Mouse (Mus musculus) forebrain, embryonic 14.5 days (tissue): Measurements from ENCODE around the gene Gm6169. TPM values are rescaled to one million over a fixed set of nuclear protein-coding genes. Genes with fewer than 3 reads are reported as not detected.
"Not testable (repeated sequence)": the region's sequence is repeated elsewhere in the genome, so short reads cannot be mapped to it uniquely, and the experiment has no call there.

Experiments
- ATAC-seq: fragments of 200-750 bp; cut with Nextera tagmentation; 2 replicates; pipeline ENCODE4 v1.8.0; 2017; ENCODE audit warnings: mild to moderate bottlenecking, moderate library complexity
- DNase-seq: peaks from one replicate; pipeline ENCODE4 v3.0.0-alpha.2; 2015; ENCODE audit warnings: low spot score
- H3K27ac ChIP-seq: fragments of 300-500 bp; sonication (generic); 2 replicates; pipeline ENCODE4 v1.5.1; 2014; ENCODE audit warnings: low read depth, mild to moderate bottlenecking, control low read depth, low read length, moderate library complexity
- H3K27me3 ChIP-seq: fragments of 300-500 bp; sonication (generic); replicated peaks from 2 replicates; pipeline ENCODE4 v1.6.1; 2014; ENCODE audit warnings: low read length, control low read depth, mixed read lengths; ENCODE audit not compliant: control insufficient read depth, insufficient read depth
- H3K36me3 ChIP-seq: fragments of 300-500 bp; sonication (generic); 2 replicates; pipeline ENCODE4 v1.6.1; 2014; ENCODE audit warnings: low read length, control low read depth; ENCODE audit not compliant: control insufficient read depth, insufficient read depth
- H3K4me1 ChIP-seq: fragments of 300-500 bp; sonication (generic); 2 replicates; pipeline ENCODE4 v1.6.1; 2014; ENCODE audit warnings: antibody characterized with exemption, low read length, control low read depth; ENCODE audit not compliant: control insufficient read depth, insufficient read depth
- H3K4me2 ChIP-seq: fragments of 300-500 bp; sonication (generic); 2 replicates; pipeline ENCODE4 v1.6.1; 2014; ENCODE audit warnings: mild to moderate bottlenecking, control low read depth, low read length
- H3K4me3 ChIP-seq: fragments of 300-500 bp; sonication (generic); 2 replicates; pipeline ENCODE4 v1.5.1; 2014; ENCODE audit warnings: low read depth, low read length, control low read depth
- H3K9ac ChIP-seq: fragments of 300-500 bp; sonication (generic); 2 replicates; pipeline ENCODE4 v1.6.1; 2014; ENCODE audit warnings: mild to moderate bottlenecking, low read length, control low read depth, moderate library complexity
- H3K9me3 ChIP-seq: fragments of 300-500 bp; sonication (generic); replicated peaks from 2 replicates; pipeline ENCODE4 v1.6.1; 2016; ENCODE audit warnings: low read length, control low read depth, mixed read lengths; ENCODE audit not compliant: control insufficient read depth
- WGBS: fragments of 180-500 bp; shearing (Covaris S2); extraction: QIAGEN DNeasy Blood & Tissue Kit; methylation state at CpG from one replicate; pipeline ENCODE4 v1.1.7; 2014; 5-methylcytosine and 5-hydroxymethylcytosine counted together
- polyA plus RNA-seq: library from polyadenylated mRNA; unstranded; fragments of >200 nt; fragmentation: Nextera tagmentation; extraction: Ambion mirVana; gene quantifications from 2 replicates; pipeline ENCODE4 v1.2.1, GENCODE M21; 2014

Gene Gm6169
- polyA plus RNA-seq, 1 experiment from 2014 or later: 1.6 TPM

- WGBS: 84% methylated on average over 4 of the region's 4 CpGs
- Histone ChIP-seq H3K9ac (no peak overlapping the region), H3K27ac (no peak overlapping the region), H3K4me3 (no peak overlapping the region), H3K9me3 (no peaks in the 10 kb centered on the region), H3K36me3 (peaks cover 16% of the 10 kb centered on the region; the same call in 1 of the 2 replicates), H3K4me1 (no peaks in the 10 kb centered on the region), H3K4me2 (no peak overlapping the region), H3K27me3 (no peaks in the 10 kb centered on the region)
- no peak for DNase-seq
- no peak for ATAC-seq
These were observed 10.0 kb upstream of the Gm6169 start for GRCm38 (mm10) chr13:97109046-97109445.

DNA sequence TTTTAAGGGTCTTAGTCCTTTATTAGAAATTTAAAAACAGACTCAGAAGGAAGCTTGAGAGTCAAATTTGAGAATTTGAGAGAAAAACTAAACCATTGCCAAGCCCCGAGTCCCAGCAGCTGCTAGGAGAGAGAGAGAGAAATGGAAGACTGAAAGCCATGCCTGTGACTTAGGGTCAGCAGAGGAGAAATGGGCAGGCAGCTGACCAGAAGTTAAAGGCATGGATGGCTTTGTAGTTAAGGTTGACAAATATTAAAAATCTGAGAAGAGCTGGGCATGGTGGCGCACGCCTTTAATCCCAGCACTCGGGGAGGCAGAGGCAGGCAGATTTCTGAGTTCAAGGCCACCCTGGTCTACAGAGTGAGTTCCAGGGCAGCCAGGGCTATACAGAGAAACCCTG lies 8.7 kb upstream of the Gm6169 start:
- WGBS: 98% methylated on average over 4 of the region's 4 CpGs
- H3K4me1 ChIP-seq, H3K4me2 ChIP-seq, DNase-seq, ATAC-seq, H3K36me3 ChIP-seq, H3K27me3 ChIP-seq, H3K9me3 ChIP-seq, H3K9ac ChIP-seq, H3K27ac ChIP-seq, H3K4me3 ChIP-seq: not testable (repeated sequence)

GRCm38 (mm10) chr13:97104996-97105395 lies 6.0 kb upstream of the Gm6169 start:
- whole genome bisulfite sequencing: 79% methylated on average over 7 of the region's 7 CpGs

GRCm38 (mm10) chr13:97095726-97096125 lies 3.3 kb downstream of the Gm6169 start:
- H3K9me3 ChIP-seq: no peaks in the 10 kb centered on the region
- H3K9ac ChIP-seq: no peak overlapping the region
- no peaks in the 10 kb centered on the region for H3K27me3 ChIP-seq
- ATAC-seq (no peak), DNase-seq (no peak)
- H3K4me2 ChIP-seq: no peak overlapping the region
- 0 out of 2 replicates have a peak, but pooled peaks cover 7% of the 10 kb centered on the region for H3K36me3 ChIP-seq
- WGBS: 95% methylated on average over 4 of the region's 4 CpGs
- no peak overlapping the region for H3K27ac ChIP-seq
- no peak overlapping the region for H3K4me3 ChIP-seq
- H3K4me1 ChIP-seq: no peaks in the 10 kb centered on the region

More at GRCm38 (mm10) chr13:97104996-97105395, 6.0 kb upstream of the Gm6169 start:
- H3K4me2 ChIP-seq: no peak overlapping the region
- ATAC-seq: no peak
- no peak overlapping the region for H3K9ac ChIP-seq
- no peaks in the 10 kb centered on the region for H3K36me3 ChIP-seq
- no peak overlapping the region for H3K27ac ChIP-seq
- no peak overlapping the region for H3K4me3 ChIP-seq
- DNase-seq: no peak
- H3K27me3 ChIP-seq: no peaks in the 10 kb centered on the region
- no peaks in the 10 kb centered on the region for H3K9me3 ChIP-seq
- no peaks in the 10 kb centered on the region for H3K4me1 ChIP-seq

GRCm38 (mm10) chr13:97088183-97088582 lies 10.9 kb downstream of the Gm6169 start:
- Histone ChIP-seq H3K4me1 (no peaks in the 10 kb centered on the region; the same call in 1 of the 2 replicates), H3K9ac (no peak overlapping the region), H3K4me2 (no peak overlapping the region), H3K4me3 (no peak overlapping the region), H3K27ac (no peak overlapping the region), H3K9me3 (no peaks in the 10 kb centered on the region), H3K27me3 (no peaks in the 10 kb centered on the region), H3K36me3 (no peaks in the 10 kb centered on the region)
- DNase-seq: no peak
- 61% methylated on average over 3 of the region's 3 CpGs for WGBS
- no peak for ATAC-seq

- Histone ChIP-seq H3K27me3 (no peaks in the 10 kb centered on the region), H3K4me3 (no peak overlapping the region), H3K36me3 (no peaks in the 10 kb centered on the region), H3K4me2 (no peak overlapping the region), H3K9me3 (no peaks in the 10 kb centered on the region), H3K9ac (no peak overlapping the region), H3K4me1 (no peaks in the 10 kb centered on the region; the same call in 1 of the 2 replicates), H3K27ac (no peak overlapping the region)
- ATAC-seq: no peak
- WGBS: 93% methylated on average over 6 of the region's 6 CpGs
- no peak for DNase-seq
These were observed 11.6 kb downstream of the Gm6169 start for GRCm38 (mm10) chr13:97087421-97087820.

DNA sequence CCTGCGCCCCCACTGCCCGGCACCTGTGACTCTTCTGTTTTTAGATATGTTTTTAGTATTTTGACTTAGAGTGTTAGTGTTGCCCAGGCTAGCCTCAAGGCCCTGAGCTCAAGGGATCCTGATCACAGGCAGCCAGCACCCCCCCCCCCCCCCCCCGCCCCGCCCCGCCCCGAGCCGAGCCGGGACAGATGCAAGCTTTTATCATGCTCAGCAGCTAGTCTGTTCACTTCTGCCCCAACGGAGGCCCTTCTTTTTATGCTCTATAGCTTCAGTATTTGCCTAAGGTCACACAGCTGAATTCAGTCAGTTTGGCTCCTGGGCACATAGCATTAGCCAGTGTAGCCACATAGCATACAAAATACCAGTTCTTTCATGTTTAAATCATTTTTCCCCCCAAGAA lies 12.7 kb downstream of the Gm6169 start:
- ATAC-seq (no peak), DNase-seq (no peak)
- Histone ChIP-seq H3K36me3 (no peaks in the 10 kb centered on the region), H3K9ac (no peak overlapping the region), H3K27ac (no peak overlapping the region), H3K4me3 (no peak overlapping the region), H3K9me3 (no peaks in the 10 kb centered on the region), H3K4me1 (no peaks in the 10 kb centered on the region; the same call in 1 of the 2 replicates), H3K27me3 (no peaks in the 10 kb centered on the region), H3K4me2 (no peak overlapping the region)
- WGBS: 65% methylated on average over 5 of the region's 9 CpGs

DNA sequence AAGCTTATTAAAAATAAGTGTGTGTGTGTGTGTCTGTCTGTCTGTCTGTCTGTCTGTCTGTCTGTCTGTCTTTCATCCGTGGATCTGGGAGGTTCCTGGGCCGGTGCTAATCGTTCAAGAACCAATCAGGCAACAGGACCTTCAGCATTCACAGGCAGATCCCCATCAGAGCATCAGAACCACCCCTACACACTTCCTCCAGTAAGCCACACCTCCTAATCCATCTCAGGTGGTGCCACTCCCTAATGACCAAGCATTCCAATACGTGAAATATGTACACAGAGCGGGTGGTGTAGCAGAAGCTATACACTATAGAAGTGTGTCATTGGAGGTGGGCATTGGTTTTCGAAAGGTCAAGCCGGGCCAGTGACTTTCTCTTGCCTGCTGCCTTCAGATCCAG lies 16.6 kb downstream of the Gm6169 start:
- H3K9me3 ChIP-seq: no peaks in the 10 kb centered on the region
- H3K27me3 ChIP-seq: no peaks in the 10 kb centered on the region
- no peak overlapping the region for H3K27ac ChIP-seq
- H3K4me3 ChIP-seq: no peak overlapping the region
- ATAC-seq (no peak), DNase-seq (no peak)
- 92% methylated on average over 7 of the region's 7 CpGs for WGBS
- H3K4me1 ChIP-seq: no peaks in the 10 kb centered on the region; the same call in 1 of the 2 replicates
- H3K36me3 ChIP-seq: no peaks in the 10 kb centered on the region
- no peak overlapping the region for H3K9ac ChIP-seq
- no peak overlapping the region for H3K4me2 ChIP-seq

- Histone ChIP-seq H3K9me3 (no peaks in the 10 kb centered on the region), H3K4me2 (no peak overlapping the region), H3K4me1 (no peaks in the 10 kb centered on the region; the same call in 1 of the 2 replicates), H3K36me3 (no peaks in the 10 kb centered on the region), H3K4me3 (no peak overlapping the region), H3K27ac (no peak overlapping the region), H3K27me3 (no peaks in the 10 kb centered on the region), H3K9ac (no peak overlapping the region)
- ATAC-seq (no peak), DNase-seq (no peak)
- 92% methylated on average over 3 of the region's 3 CpGs for WGBS
These were observed 18.4 kb downstream of the Gm6169 start for GRCm38 (mm10) chr13:97080615-97081014.
